Mouse (Mus musculus): ENCODE measurements around the gene Gramd1c.

DNA sequence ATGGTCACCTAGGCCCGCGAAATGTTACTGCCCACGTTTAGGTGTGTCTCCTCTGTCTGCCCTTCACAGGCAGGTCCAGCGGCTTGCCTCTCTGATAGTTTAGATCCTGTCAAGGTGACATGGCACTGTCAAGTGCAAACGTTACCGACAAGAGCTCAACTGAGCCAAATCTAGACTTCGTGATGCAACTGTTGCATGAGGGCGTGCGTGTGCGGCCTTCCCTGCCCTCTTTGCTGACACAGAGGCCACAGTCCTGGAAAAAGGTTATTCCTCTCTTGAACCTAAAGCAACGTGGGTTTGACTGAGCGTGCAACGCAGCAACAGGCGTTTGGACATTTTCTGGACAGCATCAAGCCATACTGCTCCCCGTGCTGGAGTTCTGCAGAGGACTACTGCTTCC is 1.8 kb downstream of the Gramd1c start:
- TF ChIP-seq GATA1 (IDR thresholded peaks at IDR 0.05; ENCODE audit: borderline replicate concordance, low read length) (no peak), FLI1 (IDR thresholded peaks at IDR 0.05; ENCODE audit: low read length) (no peak)

Measured in megakaryocyte, embryonic 14.5 days (primary cell).